Mouse (Mus musculus): ENCODE measurements around the gene Pdia5. TPM values are rescaled to one million over a fixed set of nuclear protein-coding genes. Genes with fewer than 3 reads are reported as not detected.

Pdia5 gene
- polyA plus RNA-seq, 1 experiment from 2014 or later = 60.0 TPM

- 78% methylated on average over 8 of the region's 8 CpGs for WGBS
- H3K4me2 ChIP-seq (ENCODE audit: low read depth, low read length) = no peak overlapping the region
Observed at GRCm38 (mm10) chr16:35470983-35471382, 19.7 kb downstream of the Pdia5 start.

GRCm38 (mm10) chr16:35470096-35470495 lies 20.6 kb downstream of the Pdia5 start:
- no peak for ATAC-seq
- 60% methylated on average over 8 of the region's 8 CpGs for WGBS
- Histone ChIP-seq H3K27me3 (replicated peaks; ENCODE audit: control insufficient read depth, insufficient read depth, low read length) (no peaks in the 10 kb centered on the region), H3K4me1 (ENCODE audit: control insufficient read depth, insufficient read depth, low read length) (no peaks in the 10 kb centered on the region), H3K4me3 (ENCODE audit: low read length) (no peak overlapping the region), H3K27ac (ENCODE audit: low read length) (no peak overlapping the region), H3K9me3 (ENCODE audit: control insufficient read depth, low read length) (no peaks in the 10 kb centered on the region), H3K4me2 (ENCODE audit: low read depth, low read length) (no peak overlapping the region), H3K36me3 (ENCODE audit: control insufficient read depth, insufficient read depth, low read length) (no peaks in the 10 kb centered on the region), H3K9ac (ENCODE audit: low read depth, low read length) (no peak overlapping the region)

More at GRCm38 (mm10) chr16:35470983-35471382, 19.7 kb downstream of the Pdia5 start:
- H3K4me3 ChIP-seq (ENCODE audit: low read length) = no peak overlapping the region
- H3K4me1 ChIP-seq (ENCODE audit: control insufficient read depth, insufficient read depth, low read length) = no peaks in the 10 kb centered on the region
- no peak for ATAC-seq
- H3K27ac ChIP-seq (ENCODE audit: low read length) = no peak overlapping the region
- H3K36me3 ChIP-seq (ENCODE audit: control insufficient read depth, insufficient read depth, low read length) = no peaks in the 10 kb centered on the region
- H3K9me3 ChIP-seq (ENCODE audit: control insufficient read depth, low read length) = no peaks in the 10 kb centered on the region
- no peaks in the 10 kb centered on the region for H3K27me3 ChIP-seq (replicated peaks; ENCODE audit: control insufficient read depth, insufficient read depth, low read length)
- no peak overlapping the region for H3K9ac ChIP-seq (ENCODE audit: low read depth, low read length)

DNA sequence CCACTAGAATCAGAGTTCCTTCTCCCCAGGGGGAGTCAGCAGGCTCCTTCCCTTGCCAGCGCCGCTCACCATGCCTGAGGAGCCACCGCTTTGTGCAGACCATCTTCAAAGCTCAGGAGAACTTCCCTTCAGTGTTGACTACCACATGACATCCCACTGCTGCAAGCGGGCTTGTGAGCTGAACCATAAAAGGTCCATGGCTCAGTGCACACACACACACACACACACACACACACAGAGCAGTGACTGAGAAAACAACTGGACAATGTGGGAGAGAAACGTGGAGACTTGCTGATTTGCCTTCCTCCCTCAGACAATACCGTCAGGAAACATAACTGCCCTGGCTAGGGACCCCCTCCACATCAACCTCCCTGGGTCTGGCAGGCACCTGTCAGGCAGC lies 21.7 kb downstream of the Pdia5 start:
- Histone ChIP-seq H3K4me1 (ENCODE audit: control insufficient read depth, insufficient read depth, low read length) (no peaks in the 10 kb centered on the region), H3K9ac (ENCODE audit: low read depth, low read length) (no peak overlapping the region), H3K9me3 (ENCODE audit: control insufficient read depth, low read length) (no peaks in the 10 kb centered on the region), H3K27me3 (replicated peaks; ENCODE audit: control insufficient read depth, insufficient read depth, low read length) (no peaks in the 10 kb centered on the region), H3K27ac (ENCODE audit: low read length) (no peak overlapping the region), H3K36me3 (ENCODE audit: control insufficient read depth, insufficient read depth, low read length) (no peaks in the 10 kb centered on the region), H3K4me3 (ENCODE audit: low read length) (no peak overlapping the region), H3K4me2 (ENCODE audit: low read depth, low read length) (no peak overlapping the region)
- WGBS = 83% methylated on average over 6 of the region's 6 CpGs
- ATAC-seq = no peak

DNA sequence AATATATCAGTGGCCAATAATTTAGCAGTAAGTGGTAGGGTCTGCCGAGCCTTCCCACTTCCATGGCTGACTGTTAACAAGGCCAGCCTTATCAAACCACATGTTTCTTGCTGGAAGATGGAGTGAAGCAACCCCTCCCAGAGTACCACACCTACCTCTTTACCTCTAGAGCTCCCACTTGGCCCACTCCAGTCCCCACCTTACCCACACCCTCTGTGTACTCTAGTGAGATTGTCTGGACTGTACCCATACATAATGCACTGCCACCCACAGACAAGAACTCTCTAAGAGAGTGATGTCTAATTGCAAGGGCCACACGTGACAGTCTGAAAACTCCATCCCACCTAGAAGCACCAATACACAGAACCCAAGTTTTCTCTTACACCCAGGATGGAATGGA lies 23.6 kb downstream of the Pdia5 start:
- Histone ChIP-seq H3K36me3 (ENCODE audit: control insufficient read depth, insufficient read depth, low read length) (0 out of 2 replicates have a peak, but pooled peaks cover 3% of the 10 kb centered on the region), H3K9me3 (ENCODE audit: control insufficient read depth, low read length) (no peaks in the 10 kb centered on the region), H3K27me3 (replicated peaks; ENCODE audit: control insufficient read depth, insufficient read depth, low read length) (no peaks in the 10 kb centered on the region), H3K9ac (ENCODE audit: low read depth, low read length) (no peak overlapping the region), H3K4me3 (ENCODE audit: low read length) (no peak overlapping the region), H3K4me2 (ENCODE audit: low read depth, low read length) (no peak overlapping the region), H3K4me1 (ENCODE audit: control insufficient read depth, insufficient read depth, low read length) (no peaks in the 10 kb centered on the region), H3K27ac (ENCODE audit: low read length) (no peak overlapping the region)
- no peak for ATAC-seq
- WGBS = 89% methylated on average over 2 of the region's 2 CpGs

- WGBS = 79% methylated on average over 4 of the region's 4 CpGs
- ATAC-seq = no peak
- no peaks in the 10 kb centered on the region for H3K27me3 ChIP-seq (replicated peaks; ENCODE audit: control insufficient read depth, insufficient read depth, low read length)
- H3K36me3 ChIP-seq (ENCODE audit: control insufficient read depth, insufficient read depth, low read length) = 0 out of 2 replicates have a peak, but pooled peaks cover 7% of the 10 kb centered on the region
- no peak overlapping the region for H3K9ac ChIP-seq (ENCODE audit: low read depth, low read length)
- no peak overlapping the region for H3K27ac ChIP-seq (ENCODE audit: low read length)
- H3K4me3 ChIP-seq (ENCODE audit: low read length) = no peak overlapping the region
- H3K9me3 ChIP-seq (ENCODE audit: control insufficient read depth, low read length) = no peaks in the 10 kb centered on the region
- H3K4me2 ChIP-seq (ENCODE audit: low read depth, low read length) = no peak overlapping the region
- no peaks in the 10 kb centered on the region for H3K4me1 ChIP-seq (ENCODE audit: control insufficient read depth, insufficient read depth, low read length)
Observed at GRCm38 (mm10) chr16:35465808-35466351, 24.8 kb downstream of the Pdia5 start.

DNA sequence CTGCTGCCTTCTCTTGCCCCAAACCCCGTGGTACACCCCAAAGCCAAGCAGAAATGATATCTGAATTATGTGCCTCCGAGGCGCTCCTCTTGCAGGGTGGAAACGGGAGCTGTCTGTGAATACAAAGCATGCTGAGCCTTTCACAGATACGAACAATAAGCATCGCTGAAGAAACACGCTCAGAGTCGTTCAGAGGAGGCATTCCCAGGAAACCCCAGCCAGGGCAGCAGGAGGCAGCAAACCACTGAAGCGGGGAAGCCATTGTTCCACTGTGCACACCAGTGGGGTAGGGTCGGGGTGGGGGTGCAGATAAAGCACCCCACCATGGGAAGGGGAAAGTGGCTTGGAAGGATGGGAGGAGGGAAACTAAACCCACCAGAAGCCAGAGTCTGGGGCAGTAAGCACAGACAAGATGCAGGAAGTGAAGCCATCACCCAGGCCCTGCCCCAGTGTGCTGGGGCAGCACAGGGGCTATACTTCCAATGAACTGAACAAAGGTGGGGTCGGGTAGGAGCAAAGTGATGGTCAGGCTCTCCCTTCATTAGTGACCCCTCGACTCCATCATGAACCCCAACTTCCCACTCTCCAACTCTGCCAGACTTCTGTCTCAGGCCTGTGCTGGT lies 25.9 kb downstream of the Pdia5 start:
- Histone ChIP-seq H3K4me2 (ENCODE audit: low read depth, low read length) (no peak overlapping the region), H3K9ac (ENCODE audit: low read depth, low read length) (no peak overlapping the region), H3K4me3 (ENCODE audit: low read length) (no peak overlapping the region), H3K4me1 (ENCODE audit: control insufficient read depth, insufficient read depth, low read length) (no peaks in the 10 kb centered on the region), H3K36me3 (ENCODE audit: control insufficient read depth, insufficient read depth, low read length) (0 out of 2 replicates have a peak, but pooled peaks cover 9% of the 10 kb centered on the region), H3K27ac (ENCODE audit: low read length) (no peak overlapping the region), H3K9me3 (ENCODE audit: control insufficient read depth, low read length) (no peaks in the 10 kb centered on the region), H3K27me3 (replicated peaks; ENCODE audit: control insufficient read depth, insufficient read depth, low read length) (no peaks in the 10 kb centered on the region)
- WGBS = 79% methylated on average over 12 of the region's 12 CpGs
- no peak for ATAC-seq

GRCm38 (mm10) chr16:35463708-35464107 lies 27.0 kb downstream of the Pdia5 start:
- H3K36me3 ChIP-seq (ENCODE audit: control insufficient read depth, insufficient read depth, low read length) = 0 out of 2 replicates have a peak, but pooled peaks cover 9% of the 10 kb centered on the region
- H3K4me2 ChIP-seq (ENCODE audit: low read depth, low read length) = no peak overlapping the region
- no peaks in the 10 kb centered on the region for H3K9me3 ChIP-seq (ENCODE audit: control insufficient read depth, low read length)
- H3K27me3 ChIP-seq (replicated peaks; ENCODE audit: control insufficient read depth, insufficient read depth, low read length) = no peaks in the 10 kb centered on the region
- H3K4me1 ChIP-seq (ENCODE audit: control insufficient read depth, insufficient read depth, low read length) = no peaks in the 10 kb centered on the region
- H3K4me3 ChIP-seq (ENCODE audit: low read length) = no peak overlapping the region
- no peak overlapping the region for H3K27ac ChIP-seq (ENCODE audit: low read length)
- WGBS = 86% methylated on average over 10 of the region's 10 CpGs
- H3K9ac ChIP-seq (ENCODE audit: low read depth, low read length) = no peak overlapping the region
- no peak for ATAC-seq

DNA sequence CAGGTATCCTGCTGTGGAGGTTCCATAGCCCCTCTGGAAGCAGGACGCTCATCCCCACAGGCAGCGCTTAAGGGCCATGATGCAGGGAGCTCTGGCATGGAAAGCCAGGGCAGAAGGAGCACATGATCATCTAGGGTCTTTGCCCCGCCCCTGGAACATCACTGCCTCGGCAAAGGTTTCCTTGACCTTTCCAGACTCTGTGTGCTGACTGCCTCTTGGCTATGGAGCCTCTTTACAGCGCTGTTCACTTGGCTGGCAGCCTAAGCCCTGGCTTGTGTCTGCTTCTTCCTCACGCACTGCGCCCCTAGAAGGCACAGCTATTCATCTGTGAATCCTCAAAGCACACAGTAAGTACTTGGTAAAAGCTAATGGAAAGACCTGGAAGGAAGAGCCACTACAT lies 27.7 kb downstream of the Pdia5 start:
- Histone ChIP-seq H3K4me1 (ENCODE audit: control insufficient read depth, insufficient read depth, low read length) (no peaks in the 10 kb centered on the region), H3K4me2 (ENCODE audit: low read depth, low read length) (no peak overlapping the region), H3K4me3 (ENCODE audit: low read length) (no peak overlapping the region), H3K9me3 (ENCODE audit: control insufficient read depth, low read length) (no peaks in the 10 kb centered on the region), H3K27ac (ENCODE audit: low read length) (no peak overlapping the region), H3K9ac (ENCODE audit: low read depth, low read length) (no peak overlapping the region), H3K36me3 (ENCODE audit: control insufficient read depth, insufficient read depth, low read length) (0 out of 2 replicates have a peak, but pooled peaks cover 9% of the 10 kb centered on the region), H3K27me3 (replicated peaks; ENCODE audit: control insufficient read depth, insufficient read depth, low read length) (no peaks in the 10 kb centered on the region)
- ATAC-seq = no peak
- WGBS = 86% methylated on average over 7 of the region's 7 CpGs

DNA sequence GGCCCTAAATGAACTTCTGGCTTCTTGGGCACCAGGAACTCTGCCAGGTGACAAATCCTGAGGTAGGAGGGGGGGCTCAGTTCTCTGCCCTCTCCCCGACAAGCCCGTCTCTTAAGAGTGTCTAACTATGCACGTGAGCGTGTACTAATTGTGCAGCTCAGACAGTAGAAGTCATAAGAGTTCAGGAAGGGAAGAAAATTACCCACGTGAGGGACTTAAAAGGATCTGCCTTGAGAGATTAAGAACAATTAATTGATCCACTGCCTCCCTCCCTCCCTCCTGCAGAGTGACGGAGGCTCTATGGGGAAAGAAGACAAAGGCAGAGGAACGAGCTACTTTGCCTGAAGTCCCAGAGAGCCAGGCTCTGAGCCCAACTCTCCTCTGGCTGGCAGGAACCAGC lies 31.1 kb downstream of the Pdia5 start:
- no peak overlapping the region for H3K4me2 ChIP-seq (ENCODE audit: low read depth, low read length)

More for the DNA sequence above, 31.1 kb downstream of the Pdia5 start:
- H3K36me3 ChIP-seq (ENCODE audit: control insufficient read depth, insufficient read depth, low read length) = 0 out of 2 replicates have a peak, but pooled peaks cover 14% of the 10 kb centered on the region
- H3K4me1 ChIP-seq (ENCODE audit: control insufficient read depth, insufficient read depth, low read length) = no peaks in the 10 kb centered on the region
- 77% methylated on average over 7 of the region's 7 CpGs for WGBS
- H3K9me3 ChIP-seq (ENCODE audit: control insufficient read depth, low read length) = no peaks in the 10 kb centered on the region
- no peak overlapping the region for H3K4me3 ChIP-seq (ENCODE audit: low read length)
- H3K27ac ChIP-seq (ENCODE audit: low read length) = no peak overlapping the region
- no peaks in the 10 kb centered on the region for H3K27me3 ChIP-seq (replicated peaks; ENCODE audit: control insufficient read depth, insufficient read depth, low read length)
- ATAC-seq = no peak
- no peak overlapping the region for H3K9ac ChIP-seq (ENCODE audit: low read depth, low read length)

Measured in intestine, embryonic 16.5 days (tissue).